Mouse (Mus musculus) right cerebral cortex, postnatal 10 days (tissue): ENCODE data around the gene Pdap1.
"Not testable (repeated sequence)": the region's sequence is repeated elsewhere in the genome, so short reads cannot be mapped to it uniquely, and the experiment has no call there.

Source experiments
- DNase-seq, 2 experiments: peaks; one replicate each; pipeline ENCODE4 v3.0.0; 2021; ENCODE audit warnings: low spot score in 2 of 2

Pdap1 gene

GRCm38 (mm10) chr5:145139571-145140519 lies at the start of gene Pdap1, which contains the start of gene Bud31:
Gene Pdap1, minus strand, starts transcription at chr5:145140238.
Gene Bud31, plus strand, starts transcription at chr5:145140362.
- DNase-seq: peak; percentile 96

DNA sequence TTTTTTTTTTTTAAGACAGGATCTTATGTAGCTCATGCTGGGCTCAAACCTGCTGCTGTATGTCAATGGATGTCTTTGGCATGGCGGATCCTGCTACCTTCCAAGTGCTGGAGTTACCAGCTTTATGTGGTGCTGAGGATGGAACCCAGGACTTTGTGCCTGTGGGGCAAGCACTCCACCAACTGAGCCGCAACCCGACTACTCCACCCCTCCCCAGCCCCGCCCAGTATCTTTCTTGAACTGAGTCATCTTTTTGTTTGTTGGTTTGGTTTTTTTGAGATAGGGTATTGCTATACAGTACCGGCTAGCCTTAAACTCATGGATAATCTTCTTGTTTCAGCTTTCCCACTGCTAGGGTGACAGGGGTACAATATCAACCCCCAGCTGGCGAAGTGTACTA lies 49.4 kb upstream of the Pdap1 start:
- DNase-seq: no peak

GRCm38 (mm10) chr5:145185244-145185643 lies 45.2 kb upstream of the Pdap1 start:
- no peak for DNase-seq

DNA sequence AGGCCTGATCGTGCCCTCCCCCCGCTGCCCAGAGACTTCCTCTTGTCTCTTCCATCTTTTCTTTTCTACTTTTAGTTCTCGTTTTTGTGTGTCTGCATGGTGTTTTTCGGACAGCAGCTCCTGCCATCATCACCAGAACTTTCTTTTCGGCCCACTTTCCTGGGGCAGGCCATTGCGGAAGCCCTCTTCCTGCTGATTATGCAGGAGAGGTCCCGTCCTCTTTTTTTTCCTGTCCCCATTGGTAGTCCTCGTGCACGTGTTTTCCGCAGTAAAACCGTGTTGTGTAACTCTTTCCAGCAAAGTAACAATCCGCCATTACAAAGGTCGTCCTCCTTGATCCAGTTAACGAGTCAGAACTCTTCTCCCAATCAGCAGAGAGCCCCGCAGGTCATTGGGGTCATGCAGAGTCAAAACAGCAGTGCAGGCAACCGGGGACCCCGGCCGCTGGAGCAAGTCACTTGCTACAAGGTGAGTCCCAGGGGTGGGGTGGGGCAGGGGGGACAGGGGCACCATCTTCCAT lies 38.5 kb upstream of the Pdap1 start:
- no peak for DNase-seq

GRCm38 (mm10) chr5:145167306-145167661 lies 27.2 kb upstream of the Pdap1 start:
- DNase-seq: no peak

DNA sequence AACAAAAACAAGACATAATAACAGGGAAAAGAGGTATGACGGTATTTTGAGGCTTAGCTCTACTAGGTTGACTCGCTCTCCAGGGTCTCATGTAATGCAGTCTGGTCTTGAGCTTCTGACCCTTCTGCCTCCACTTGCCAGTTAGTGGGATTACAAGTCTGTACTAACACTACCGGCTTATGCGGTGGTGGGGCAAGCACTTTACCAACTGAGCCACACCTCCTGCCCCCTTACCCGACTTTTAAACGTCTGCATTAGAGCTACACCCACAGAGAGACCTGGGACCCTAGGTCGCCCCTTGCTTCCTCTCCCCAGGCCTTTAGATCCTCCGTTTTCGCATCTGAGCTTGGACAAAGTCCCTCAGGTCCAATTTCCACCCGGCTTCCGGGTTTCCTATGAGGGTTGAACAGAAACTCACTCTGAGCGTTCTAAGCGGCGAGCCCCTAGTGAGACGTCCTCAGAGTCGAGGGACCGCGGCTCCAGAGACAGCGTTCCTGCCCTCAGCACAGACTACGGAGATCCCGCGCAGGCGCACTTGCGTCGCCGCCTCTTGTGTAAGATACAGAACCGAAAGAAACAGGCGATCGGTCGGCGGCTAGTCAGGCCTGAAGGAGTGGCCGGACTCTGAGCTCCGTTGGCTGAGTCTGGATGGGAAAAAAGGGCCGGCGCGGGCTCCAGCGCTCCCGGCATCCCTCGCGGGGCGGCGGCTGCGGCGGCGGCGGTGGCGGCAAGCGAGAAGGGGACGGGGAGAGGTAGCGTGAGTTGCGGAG lies 26.7 kb upstream of the Pdap1 start, which contains the start of the genes Ptcd1 and Cpsf4:
Gene Ptcd1 (minus strand): TSS at position 573 of the 770 bp plus-strand sequence.
Gene Cpsf4 (plus strand): TSS at position 678 of the 770 bp plus-strand sequence.
- DNase-seq: peak; percentile 99

DNA sequence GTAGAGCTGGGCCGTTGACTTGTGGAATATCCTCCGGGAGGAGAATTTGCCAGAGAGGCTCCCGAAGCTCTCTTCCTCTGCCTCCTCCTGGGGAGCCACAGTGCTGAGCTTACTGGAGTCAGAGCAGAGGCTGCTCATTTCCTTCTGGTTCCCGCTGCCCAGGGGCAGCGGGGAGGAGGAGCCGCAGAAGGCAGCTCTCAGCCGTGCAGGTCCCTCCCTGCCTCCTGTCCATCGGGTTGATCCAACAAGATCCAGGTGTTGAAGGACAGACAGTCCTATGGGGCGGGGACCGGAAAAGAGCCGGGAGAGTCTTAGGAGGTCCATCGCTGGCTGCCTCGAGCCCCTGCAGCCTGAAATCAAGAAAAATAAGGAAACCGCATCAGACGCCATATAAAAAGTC lies 25.1 kb upstream of the Pdap1 start:
- DNase-seq: no peak

- no peak for DNase-seq
Measured at GRCm38 (mm10) chr5:145164710-145165109, 24.7 kb upstream of the Pdap1 start.

DNA sequence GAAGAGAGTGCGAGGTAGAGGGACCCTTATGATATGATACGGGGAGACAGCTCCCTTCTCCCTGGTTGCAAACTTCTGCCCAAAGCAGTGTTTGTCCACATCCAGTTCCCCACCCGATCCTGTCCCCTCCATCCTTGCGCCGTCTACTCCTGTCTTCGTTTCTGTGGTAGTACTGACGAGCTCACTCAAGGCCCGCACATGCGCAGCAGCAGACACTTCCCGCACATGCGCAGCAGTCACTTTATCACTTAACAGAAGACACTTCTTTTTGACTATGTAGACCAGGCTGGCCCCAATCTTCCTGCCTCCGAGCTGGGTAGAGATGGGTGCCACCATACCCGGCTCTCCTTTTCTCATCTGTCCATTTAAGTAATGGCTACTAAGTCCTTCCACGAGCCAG lies 21.3 kb upstream of the Pdap1 start:
- DNase-seq: no peak

DNA sequence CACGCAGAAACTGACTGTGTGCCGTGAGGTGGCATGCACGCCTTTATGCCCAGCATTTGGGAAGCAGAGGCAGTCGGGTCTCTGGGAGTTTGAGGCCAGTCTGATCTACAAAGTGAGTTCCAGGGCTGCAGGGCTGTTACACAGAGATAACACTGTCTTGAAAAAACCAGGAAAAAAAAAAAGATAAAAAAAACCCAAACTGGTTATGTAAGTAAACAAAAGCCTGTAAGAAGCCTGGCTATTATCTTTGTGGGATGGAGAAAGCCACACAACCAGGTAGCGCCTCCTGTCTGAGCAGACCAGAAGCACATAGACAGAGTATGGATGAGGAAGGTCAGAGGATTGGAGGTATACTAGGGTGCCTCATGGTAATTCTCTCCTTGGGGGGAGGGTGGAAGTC lies 12.7 kb upstream of the Pdap1 start:
- DNase-seq: no peak

GRCm38 (mm10) chr5:145149294-145149693 lies 9.3 kb upstream of the Pdap1 start:
- no peak for DNase-seq

- DNase-seq: no peak
Measured at GRCm38 (mm10) chr5:145147748-145148147, 7.7 kb upstream of the Pdap1 start.

DNA sequence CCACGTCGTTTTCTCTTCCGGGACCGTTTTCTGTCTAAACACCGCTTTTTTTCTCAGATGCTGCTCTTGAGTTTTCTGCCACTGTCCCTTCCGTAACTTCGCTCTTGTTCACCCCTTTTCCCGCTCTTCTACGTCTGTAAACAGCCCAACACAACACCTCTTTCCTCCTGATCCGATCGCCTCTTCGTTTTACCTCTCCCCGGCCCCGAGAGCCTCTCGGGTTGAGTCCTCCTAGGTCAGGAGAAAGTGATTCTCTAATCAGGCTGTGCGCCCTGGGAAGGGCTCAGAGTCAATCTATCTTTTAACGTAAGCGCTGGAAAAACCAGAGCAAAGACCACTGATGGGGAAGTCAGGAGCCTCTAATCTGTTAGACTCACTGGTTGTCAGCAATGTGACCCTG lies 573 bp upstream of the Pdap1 start:
- no peak for DNase-seq

DNA sequence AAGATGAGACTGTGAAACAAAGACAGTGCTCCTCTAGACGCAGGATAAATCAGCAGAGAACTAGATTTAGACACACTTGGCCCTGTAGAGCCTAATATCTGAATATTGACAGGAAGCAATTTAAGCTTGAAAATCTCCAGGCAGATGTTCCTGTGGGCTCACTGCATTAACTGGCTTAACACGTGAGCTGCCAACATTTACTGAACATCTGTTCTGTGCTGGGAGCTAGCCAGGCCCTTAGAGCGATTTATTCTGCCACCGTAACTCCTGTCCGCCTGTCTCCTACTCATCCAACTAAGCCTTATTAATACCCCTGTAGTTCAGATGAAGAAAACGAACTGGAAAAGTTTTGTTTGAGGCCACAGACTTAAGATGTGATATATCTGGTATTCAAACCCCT lies 1.2 kb downstream of the Pdap1 start:
- DNase-seq: no peak

DNA sequence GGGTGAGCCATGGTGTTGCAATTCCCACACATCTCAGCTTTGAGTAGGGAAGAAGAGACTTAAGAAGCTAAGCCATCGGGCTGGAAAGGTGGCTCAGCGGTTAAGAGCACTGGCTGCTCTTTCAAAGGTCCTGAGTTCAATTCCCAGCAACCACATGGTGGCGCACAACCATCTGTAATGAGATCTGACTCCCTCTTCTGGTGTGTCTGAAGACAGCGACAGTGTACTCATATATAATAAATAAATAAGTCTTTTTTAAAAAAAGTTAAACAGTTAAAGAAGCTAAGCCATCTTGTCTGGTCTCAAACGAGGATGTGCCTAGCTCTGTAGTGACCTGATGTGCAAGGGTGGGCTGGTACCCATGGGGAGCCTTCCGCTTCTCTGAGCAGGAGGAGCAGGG lies 6.8 kb downstream of the Pdap1 start:
- DNase-seq: not testable (repeated sequence)

DNA sequence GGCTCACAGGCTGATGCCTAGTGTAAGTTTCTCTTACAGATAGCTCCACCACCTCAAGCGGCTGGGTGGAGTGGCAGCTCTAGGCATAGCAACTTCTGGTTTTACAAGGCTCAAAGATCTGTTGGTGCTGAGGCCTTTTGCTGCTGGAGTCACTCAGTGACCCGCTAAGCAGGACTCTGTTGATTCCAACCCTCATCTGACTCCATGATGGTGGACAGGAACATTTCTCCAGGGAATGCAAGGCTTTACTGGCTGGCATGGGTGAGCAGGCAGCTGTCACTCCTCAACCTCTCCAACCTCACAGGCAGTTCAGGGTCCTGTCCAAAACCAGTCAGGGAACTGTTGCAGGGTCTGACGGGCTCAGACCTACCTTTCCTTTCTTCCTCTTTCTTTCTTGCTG lies 9.0 kb downstream of the Pdap1 start:
- no peak for DNase-seq

GRCm38 (mm10) chr5:145130191-145130590 lies 9.8 kb downstream of the Pdap1 start:
- DNase-seq: no peak

DNA sequence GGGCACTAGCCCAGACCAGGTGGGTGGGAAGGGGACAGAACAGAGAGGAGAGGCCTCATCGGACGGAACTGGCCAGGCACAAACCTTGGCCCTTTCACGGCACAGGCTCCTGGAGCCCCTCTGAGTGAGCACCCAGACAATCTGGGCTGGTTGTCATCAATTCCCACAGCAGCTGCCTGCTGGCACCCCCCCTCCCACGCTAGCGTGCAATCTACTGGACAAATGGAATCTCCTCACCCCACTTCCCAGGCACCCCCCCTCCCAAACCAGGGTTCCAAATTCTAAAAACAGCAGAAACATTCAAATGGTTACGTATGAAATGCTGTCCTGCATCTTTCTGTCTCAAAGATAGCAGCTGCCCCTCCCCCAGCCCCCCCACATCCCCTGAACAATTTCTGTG lies 10.3 kb downstream of the Pdap1 start:
- DNase-seq: not testable (repeated sequence)

GRCm38 (mm10) chr5:145129124-145129523 lies 10.9 kb downstream of the Pdap1 start:
- DNase-seq: no peak

DNA sequence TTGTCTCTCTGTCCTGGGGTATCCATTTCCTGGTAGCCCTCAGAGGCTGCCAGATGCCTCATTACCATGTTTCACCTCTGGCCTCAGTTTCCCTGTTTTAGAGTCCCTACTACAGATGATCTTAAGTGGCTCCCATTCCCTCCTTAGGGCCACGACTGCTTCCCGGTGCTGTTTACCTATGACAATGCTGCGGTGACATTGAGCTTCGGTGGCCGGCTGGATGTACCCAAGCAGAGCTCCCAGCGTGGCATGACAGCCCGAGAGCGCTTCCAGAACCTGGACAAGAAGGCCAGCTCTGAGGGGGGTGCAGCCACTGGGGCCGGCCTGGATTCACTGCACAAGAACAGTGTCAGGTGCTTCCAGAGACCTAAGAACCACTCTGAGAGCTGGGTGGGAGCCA lies 13.5 kb downstream of the Pdap1 start:
- no peak for DNase-seq

DNA sequence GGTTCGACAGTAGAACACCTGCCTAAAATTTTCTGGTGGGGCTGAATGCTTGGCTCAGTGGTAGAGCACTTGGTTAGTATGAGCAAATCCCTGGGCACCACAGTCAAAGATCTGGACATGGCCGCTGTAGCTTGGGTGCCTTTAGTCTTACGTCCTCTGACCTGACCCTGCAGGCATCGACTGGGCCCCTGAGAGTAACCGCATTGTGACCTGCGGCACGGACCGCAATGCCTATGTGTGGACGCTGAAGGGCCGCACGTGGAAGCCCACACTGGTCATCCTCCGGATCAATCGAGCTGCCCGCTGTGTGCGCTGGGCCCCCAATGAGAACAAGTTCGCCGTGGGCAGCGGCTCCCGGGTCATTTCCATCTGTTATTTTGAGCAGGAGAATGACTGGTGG lies 16.6 kb downstream of the Pdap1 start:
- DNase-seq: no peak

- DNase-seq: no peak
Measured at GRCm38 (mm10) chr5:145120921-145121320, 19.1 kb downstream of the Pdap1 start.
